Mouse (Mus musculus) embryonic facial prominence, embryonic 10.5 days (tissue): Measurements from ENCODE around the gene Isca1. TPM values are rescaled to one million over a fixed set of nuclear protein-coding genes. Genes with fewer than 3 reads are reported as not detected.
"Not testable (repeated sequence)": the region's sequence is repeated elsewhere in the genome, so short reads cannot be mapped to it uniquely, and the experiment has no call there.

Experiments
- DNase-seq: peaks from one replicate; pipeline ENCODE4 v3.0.0-alpha.2; 2017; ENCODE audit warnings: low spot score
- H3K27ac ChIP-seq: fragments of 300-500 bp; sonication (generic); replicated peaks from 2 replicates; pipeline ENCODE4 v1.5.1; 2016; ENCODE audit warnings: mild to moderate bottlenecking
- H3K27me3 ChIP-seq: fragments of 300-500 bp; sonication (generic); replicated peaks from 2 replicates; pipeline ENCODE4 v1.6.1; 2016; ENCODE audit warnings: low read depth, mild to moderate bottlenecking; ENCODE audit not compliant: poor library complexity, severe bottlenecking
- H3K36me3 ChIP-seq: fragments of 300-500 bp; sonication (generic); replicated peaks from 2 replicates; pipeline ENCODE4 v1.6.1; 2016; ENCODE audit warnings: mild to moderate bottlenecking, moderate library complexity
- H3K4me1 ChIP-seq: fragments of 300-500 bp; sonication (generic); 2 replicates; pipeline ENCODE4 v1.6.1; 2016
- H3K4me3 ChIP-seq: fragments of 300-500 bp; sonication (generic); 2 replicates; pipeline ENCODE4 v1.5.1; 2016; ENCODE audit warnings: mild to moderate bottlenecking, moderate library complexity
- H3K9me3 ChIP-seq: fragments of 300-500 bp; sonication (generic); 2 replicates; pipeline ENCODE4 v1.6.1; 2016; ENCODE audit warnings: mild to moderate bottlenecking
- WGBS: fragments of 180-500 bp; shearing (Covaris S2); methylation state at CpG from one replicate; pipeline ENCODE4 v1.1.7; 2016; 5-methylcytosine and 5-hydroxymethylcytosine counted together
- polyA plus RNA-seq: library from polyadenylated mRNA; unstranded; fragments of >200 nt; fragmentation: Nextera tagmentation; extraction: Ambion mirVana; gene quantifications from 2 replicates; pipeline ENCODE4 v1.2.1, GENCODE M21; 2016

Gene Isca1
- polyA plus RNA-seq = 86.9 and 92.1 TPM in 2 replicates

GRCm38 (mm10) chr13:59769296-59770163 lies at the start of gene Isca1:
Gene Isca1, minus strand, starts transcription at chr13:59769810.
- peaks cover 49% of the 10 kb centered on the region for H3K4me1 ChIP-seq
- H3K9me3 ChIP-seq = no peaks in the 10 kb centered on the region
- H3K36me3 ChIP-seq = peaks cover 37% of the 10 kb centered on the region
- under 1% methylated on average over 91 of the region's 91 CpGs for WGBS
- no peaks in the 10 kb centered on the region for H3K27me3 ChIP-seq
- peak within 1 kb of the TSS; percentile 92 for H3K4me3 ChIP-seq
- peak; percentile 99 for DNase-seq
- H3K27ac ChIP-seq = peak within 1 kb of the TSS; percentile 94

DNA sequence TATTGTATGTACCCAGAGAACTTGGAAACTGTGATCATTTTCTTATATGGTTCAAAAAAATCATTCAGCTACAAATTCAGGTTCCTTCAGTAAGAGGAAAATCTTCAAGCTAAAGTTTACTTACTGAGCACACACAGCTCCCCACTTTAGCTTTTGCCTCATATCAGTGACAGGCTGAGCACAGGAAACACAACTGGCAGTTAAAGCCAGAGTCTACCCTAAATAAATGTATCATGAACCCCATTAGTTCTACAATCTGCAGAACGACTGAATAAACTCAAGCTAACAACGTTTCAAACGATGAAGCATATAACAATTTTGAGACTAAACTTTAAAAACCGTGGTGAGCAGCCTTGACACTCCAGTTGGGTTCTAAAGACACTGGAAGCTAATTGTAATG lies 47.7 kb upstream of the Isca1 start:
- WGBS = 86% methylated on average over 4 of the region's 4 CpGs
- Histone ChIP-seq H3K27me3 (no peaks in the 10 kb centered on the region), H3K27ac (no peak overlapping the region), H3K4me3 (no peak overlapping the region), H3K4me1 (peaks cover 25% of the 10 kb centered on the region), H3K9me3 (no peaks in the 10 kb centered on the region), H3K36me3 (peaks cover 82% of the 10 kb centered on the region)
- no peak for DNase-seq

DNA sequence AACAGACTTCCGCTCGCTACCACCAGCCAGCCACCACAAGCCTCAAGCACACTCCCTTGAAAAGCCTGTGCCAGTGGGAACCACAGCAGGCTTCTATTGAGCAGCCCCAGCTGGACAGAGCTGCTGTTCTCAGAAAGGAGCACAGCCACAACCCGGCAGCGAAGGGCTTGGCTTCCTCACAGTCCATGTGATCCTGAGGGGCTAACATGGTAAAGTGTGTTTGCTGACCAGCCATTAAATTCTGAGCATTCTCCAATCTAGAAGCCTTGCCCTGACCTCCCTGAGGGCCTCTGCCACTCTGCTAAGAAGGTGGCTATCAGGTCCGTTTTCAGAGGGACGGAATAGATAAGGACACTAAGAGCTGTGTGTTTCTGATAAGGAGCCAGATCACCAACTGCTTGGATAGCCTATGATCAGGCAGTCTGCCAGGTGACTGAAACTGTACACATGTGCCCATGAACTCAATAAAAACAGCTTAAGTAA lies 44.5 kb upstream of the Isca1 start:
- H3K36me3 ChIP-seq = peaks cover 94% of the 10 kb centered on the region
- H3K27me3 ChIP-seq = no peaks in the 10 kb centered on the region
- no peaks in the 10 kb centered on the region for H3K9me3 ChIP-seq
- no peak overlapping the region for H3K27ac ChIP-seq
- no peak overlapping the region for H3K4me3 ChIP-seq
- H3K4me1 ChIP-seq = no peaks in the 10 kb centered on the region
- 81% methylated on average over 6 of the region's 6 CpGs for WGBS
- no peak for DNase-seq

DNA sequence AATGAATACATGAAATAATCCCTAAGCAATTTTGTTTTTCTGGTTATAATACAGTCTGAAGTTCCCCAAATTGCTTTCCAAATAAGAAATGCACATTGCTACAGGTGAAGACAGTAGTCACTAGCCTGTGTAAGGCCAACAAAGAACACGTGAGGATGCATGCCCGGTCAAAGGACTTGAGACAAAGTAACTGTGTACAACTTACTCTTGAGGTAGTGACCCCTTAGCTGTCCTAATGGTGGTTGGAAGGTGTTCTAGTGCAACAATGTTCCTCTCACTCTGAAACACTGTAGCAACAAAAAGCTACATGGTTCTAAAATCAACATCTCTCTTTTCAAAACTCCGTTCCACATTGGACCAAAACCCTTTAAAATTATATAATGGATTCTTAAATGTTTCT lies 42.0 kb upstream of the Isca1 start:
- Histone ChIP-seq H3K27ac (no peak overlapping the region), H3K27me3 (no peaks in the 10 kb centered on the region), H3K4me1 (no peaks in the 10 kb centered on the region), H3K9me3 (no peaks in the 10 kb centered on the region), H3K36me3 (peaks cover 97% of the 10 kb centered on the region), H3K4me3 (no peak overlapping the region)
- no peak for DNase-seq
- 96% methylated on average over 3 of the region's 3 CpGs for WGBS

- Histone ChIP-seq H3K4me1 (no peaks in the 10 kb centered on the region), H3K9me3 (no peaks in the 10 kb centered on the region), H3K36me3 (peaks cover 99% of the 10 kb centered on the region), H3K27me3 (no peaks in the 10 kb centered on the region), H3K27ac (no peak overlapping the region), H3K4me3 (no peak overlapping the region)
- no peak for DNase-seq
- WGBS = 96% methylated on average over 6 of the region's 6 CpGs
Measured at GRCm38 (mm10) chr13:59801000-59801399, 31.4 kb upstream of the Isca1 start.

GRCm38 (mm10) chr13:59800077-59800476 lies 30.5 kb upstream of the Isca1 start:
- DNase-seq = no peak
- H3K4me3 ChIP-seq = no peak overlapping the region
- H3K9me3 ChIP-seq = no peaks in the 10 kb centered on the region
- peaks cover 99% of the 10 kb centered on the region for H3K36me3 ChIP-seq
- no peak overlapping the region for H3K27ac ChIP-seq
- H3K4me1 ChIP-seq = no peaks in the 10 kb centered on the region
- H3K27me3 ChIP-seq = no peaks in the 10 kb centered on the region
- WGBS = 89% methylated on average over 2 of the region's 2 CpGs

DNA sequence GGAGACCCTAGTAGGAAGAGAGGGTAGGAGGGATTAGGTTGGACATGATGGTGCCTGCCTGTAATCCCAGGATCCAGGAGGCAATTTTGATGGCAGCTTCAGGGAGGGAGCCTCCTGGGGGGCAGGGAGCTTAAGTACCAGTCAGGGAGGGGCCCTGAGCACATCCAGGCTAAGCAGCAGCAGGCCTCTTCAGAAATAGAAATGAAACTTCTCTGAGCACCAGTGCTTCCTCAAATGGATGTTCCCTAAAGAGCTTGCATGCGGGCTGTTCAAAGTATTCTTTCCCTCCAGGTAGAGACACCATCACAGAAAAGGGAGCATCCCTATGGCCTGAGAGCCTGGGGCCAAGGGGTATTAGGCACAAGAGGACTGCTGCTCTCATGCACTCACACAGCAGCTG lies 28.7 kb upstream of the Isca1 start:
- no peaks in the 10 kb centered on the region for H3K4me1 ChIP-seq
- peaks cover 99% of the 10 kb centered on the region for H3K36me3 ChIP-seq
- H3K9me3 ChIP-seq = no peaks in the 10 kb centered on the region
- no peak overlapping the region for H3K4me3 ChIP-seq
- H3K27ac ChIP-seq = no peak overlapping the region
- WGBS = 92% methylated on average over 1 of the region's 1 CpGs
- H3K27me3 ChIP-seq = no peaks in the 10 kb centered on the region
- DNase-seq = no peak

DNA sequence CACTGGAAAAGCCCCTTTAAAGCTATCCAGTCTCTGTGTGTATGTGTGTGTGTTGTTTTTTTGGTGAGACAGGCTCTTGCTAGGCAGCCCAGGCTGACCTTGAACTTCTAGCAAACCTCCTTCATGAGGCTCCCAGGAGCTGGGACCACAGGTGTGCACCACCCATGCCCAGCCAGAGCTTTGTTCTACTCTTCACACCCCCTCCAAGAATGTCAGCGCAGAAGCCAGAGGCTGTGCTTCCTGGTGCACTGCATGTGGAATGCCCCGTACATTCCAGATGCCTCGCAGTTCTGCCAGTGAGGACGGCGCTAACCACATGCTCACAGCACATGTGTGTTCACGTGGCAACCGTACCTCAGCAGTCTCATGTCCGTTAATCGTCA lies 26.8 kb upstream of the Isca1 start:
- no peaks in the 10 kb centered on the region for H3K9me3 ChIP-seq
- WGBS = 95% methylated on average over 9 of the region's 9 CpGs
- H3K36me3 ChIP-seq = peaks cover 99% of the 10 kb centered on the region
- no peak overlapping the region for H3K27ac ChIP-seq
- H3K4me1 ChIP-seq = no peaks in the 10 kb centered on the region
- H3K4me3 ChIP-seq = no peak overlapping the region
- no peak for DNase-seq
- H3K27me3 ChIP-seq = no peaks in the 10 kb centered on the region

GRCm38 (mm10) chr13:59795807-59796465 lies 26.3 kb upstream of the Isca1 start:
- no peaks in the 10 kb centered on the region for H3K9me3 ChIP-seq
- 92% methylated on average over 6 of the region's 6 CpGs for WGBS
- no peak overlapping the region for H3K27ac ChIP-seq
- H3K4me1 ChIP-seq = no peaks in the 10 kb centered on the region
- peaks cover 99% of the 10 kb centered on the region for H3K36me3 ChIP-seq
- H3K4me3 ChIP-seq = no peak overlapping the region
- no peaks in the 10 kb centered on the region for H3K27me3 ChIP-seq
- no peak for DNase-seq

DNA sequence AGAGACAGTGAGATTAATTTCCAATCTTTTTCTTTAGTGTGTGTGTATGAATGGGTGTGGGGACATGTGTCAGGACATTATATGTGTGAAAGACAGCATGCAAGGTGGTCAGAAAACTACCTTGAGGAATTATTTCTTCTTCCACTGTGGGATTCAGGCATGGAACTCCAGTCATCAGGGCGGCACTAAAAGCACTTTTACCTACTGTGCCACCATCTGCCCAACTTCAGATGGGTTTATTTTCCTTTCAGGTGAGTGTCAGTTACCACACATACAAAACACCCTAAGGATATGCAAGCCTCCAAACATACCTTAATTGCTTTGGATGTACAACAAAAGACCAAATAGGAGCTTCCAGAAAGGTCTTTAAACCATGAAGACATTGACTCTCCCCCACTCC lies 25.2 kb upstream of the Isca1 start:
- DNase-seq = no peak
- Histone ChIP-seq H3K27ac (no peak overlapping the region), H3K36me3 (peaks cover 99% of the 10 kb centered on the region), H3K4me1 (no peaks in the 10 kb centered on the region), H3K27me3 (no peaks in the 10 kb centered on the region), H3K4me3 (no peak overlapping the region), H3K9me3 (no peaks in the 10 kb centered on the region)
- WGBS = 96% methylated on average over 1 of the region's 1 CpGs

DNA sequence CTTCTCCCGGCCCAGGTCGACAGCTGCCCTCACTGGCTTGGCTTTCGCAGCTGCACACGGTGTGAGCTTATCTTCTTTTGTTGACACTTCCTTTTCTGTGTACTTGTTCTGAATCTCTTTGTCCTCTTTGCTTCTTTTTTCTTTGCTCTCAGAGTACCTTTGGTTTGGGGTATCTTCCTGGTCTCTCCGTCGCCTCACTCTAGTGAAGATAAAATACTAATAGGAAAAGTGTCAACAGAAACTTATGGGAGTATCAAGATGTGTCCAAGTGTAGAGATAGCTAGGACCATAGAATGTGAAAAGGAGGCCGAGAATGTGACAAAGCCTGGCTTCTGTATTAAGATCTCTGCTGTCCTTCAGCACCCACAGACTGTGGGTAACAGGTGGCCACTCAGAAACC lies 12.5 kb upstream of the Isca1 start, which contains the start of gene Gm49354:
Gm49354 (minus strand) TSS at position 101 of the 400 bp plus-strand sequence.
- no peak for DNase-seq
- Histone ChIP-seq H3K4me3 (no peak within 1 kb of the TSS), H3K9me3 (no peaks in the 10 kb centered on the region), H3K27ac (no peak within 1 kb of the TSS), H3K27me3 (no peaks in the 10 kb centered on the region), H3K36me3 (peaks cover 99% of the 10 kb centered on the region), H3K4me1 (no peaks in the 10 kb centered on the region)
- 94% methylated on average over 7 of the region's 7 CpGs for WGBS

- not testable (repeated sequence) for H3K9me3 ChIP-seq, H3K27me3 ChIP-seq, H3K27ac ChIP-seq, H3K4me1 ChIP-seq, H3K4me3 ChIP-seq, DNase-seq
- WGBS = 95% methylated on average over 1 of the region's 1 CpGs
- peaks cover 99% of the 10 kb centered on the region for H3K36me3 ChIP-seq
Measured at GRCm38 (mm10) chr13:59779744-59780264, 10.2 kb upstream of the Isca1 start.
